Mouse (Mus musculus): ENCODE measurements around the gene 1600012H06Rik.
"Not testable (repeated sequence)": the region's sequence is repeated elsewhere in the genome, so short reads cannot be mapped to it uniquely, and the experiment has no call there.

1600012H06Rik gene

DNA sequence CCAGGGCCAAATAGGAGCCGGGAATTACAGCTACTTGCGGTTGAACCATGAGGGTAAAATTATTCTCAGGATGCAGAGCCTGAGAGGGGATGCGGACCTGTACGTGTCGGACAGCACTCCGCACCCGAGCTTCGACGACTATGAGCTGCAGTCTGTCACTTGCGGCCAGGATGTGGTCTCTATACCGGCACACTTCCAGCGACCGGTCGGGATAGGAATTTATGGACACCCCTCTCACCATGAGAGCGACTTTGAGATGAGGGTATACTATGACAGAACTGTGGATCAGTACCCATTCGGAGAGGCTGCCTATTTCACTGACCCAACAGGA, 710 bp downstream of the 1600012H06Rik start:
- DNase-seq (ENCODE audit: low read depth, low spot score): no peak

DNA sequence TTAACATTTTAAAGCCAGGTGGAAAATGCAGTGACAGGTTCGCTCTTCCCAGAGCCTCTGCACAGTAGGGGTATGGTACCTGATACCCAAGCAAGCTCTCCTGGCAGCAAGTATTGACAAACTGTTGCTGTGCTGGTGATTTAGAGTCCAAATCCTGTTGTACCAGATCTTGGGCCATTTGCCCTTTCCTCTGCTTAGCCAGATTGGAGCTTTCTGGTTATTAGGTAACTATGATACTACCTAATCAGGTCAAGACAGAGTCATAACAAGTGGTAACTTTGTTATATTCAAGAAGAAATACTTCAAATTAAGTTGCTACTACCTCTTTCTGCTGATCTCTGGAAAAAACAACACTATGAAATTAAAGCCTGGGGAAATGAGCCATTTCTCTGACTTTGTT, 1.6 kb downstream of the 1600012H06Rik start:
- no peak for DNase-seq (ENCODE audit: low read depth, low spot score)

DNA sequence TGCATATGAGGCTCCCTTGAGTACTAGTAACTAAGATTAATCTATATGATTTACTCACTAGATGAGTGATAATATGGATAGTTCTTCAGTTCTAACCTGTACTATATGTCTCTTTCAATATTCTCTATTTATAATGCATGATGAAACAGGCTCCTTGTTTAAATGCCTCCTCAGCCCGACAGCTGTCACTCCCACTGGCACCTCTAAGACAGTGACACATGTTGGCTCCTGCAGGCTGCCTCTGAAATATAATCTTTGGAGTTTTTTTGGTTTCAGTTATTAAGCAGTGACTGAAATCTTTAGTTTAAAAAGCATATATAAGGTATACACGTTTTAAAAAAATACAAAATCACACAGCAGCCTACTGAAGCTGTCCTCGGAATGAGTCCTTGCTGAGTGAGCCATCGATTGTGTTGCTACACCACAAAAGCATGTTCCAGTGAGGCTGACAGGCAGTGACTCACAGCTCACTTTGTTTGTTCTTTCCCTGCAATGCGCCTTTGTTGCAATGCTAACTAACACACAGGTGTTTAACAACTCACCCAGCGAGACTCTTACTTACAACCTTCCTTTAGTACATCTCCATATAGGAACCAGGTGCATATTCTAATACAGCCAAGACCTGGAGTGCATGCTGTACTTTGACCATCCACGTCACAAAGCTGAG, 6.3 kb downstream of the 1600012H06Rik start:
- no peak for DNase-seq (ENCODE audit: low read depth, low spot score)

DNA sequence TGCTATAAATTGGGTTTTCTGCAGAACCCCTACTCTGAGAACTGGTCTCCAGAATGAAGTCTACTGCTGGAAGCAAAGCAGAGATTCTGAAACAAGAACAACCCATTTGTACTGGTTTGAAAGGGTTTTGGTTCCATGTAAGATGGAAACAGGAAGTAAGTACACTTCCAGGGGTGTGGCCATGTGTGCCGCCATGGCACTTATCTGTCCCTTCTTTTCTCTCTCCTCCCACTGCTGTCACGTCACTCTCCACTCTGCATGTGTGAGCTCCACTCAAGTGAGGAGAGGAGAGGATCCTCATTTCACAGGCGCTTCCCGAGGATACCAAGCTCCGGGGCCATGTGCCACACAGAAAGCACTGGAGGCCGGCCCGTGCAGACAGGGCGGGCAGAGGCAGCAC, 10.5 kb downstream of the 1600012H06Rik start:
- peak; percentile 52 for DNase-seq (ENCODE audit: low read depth, low spot score)

DNA sequence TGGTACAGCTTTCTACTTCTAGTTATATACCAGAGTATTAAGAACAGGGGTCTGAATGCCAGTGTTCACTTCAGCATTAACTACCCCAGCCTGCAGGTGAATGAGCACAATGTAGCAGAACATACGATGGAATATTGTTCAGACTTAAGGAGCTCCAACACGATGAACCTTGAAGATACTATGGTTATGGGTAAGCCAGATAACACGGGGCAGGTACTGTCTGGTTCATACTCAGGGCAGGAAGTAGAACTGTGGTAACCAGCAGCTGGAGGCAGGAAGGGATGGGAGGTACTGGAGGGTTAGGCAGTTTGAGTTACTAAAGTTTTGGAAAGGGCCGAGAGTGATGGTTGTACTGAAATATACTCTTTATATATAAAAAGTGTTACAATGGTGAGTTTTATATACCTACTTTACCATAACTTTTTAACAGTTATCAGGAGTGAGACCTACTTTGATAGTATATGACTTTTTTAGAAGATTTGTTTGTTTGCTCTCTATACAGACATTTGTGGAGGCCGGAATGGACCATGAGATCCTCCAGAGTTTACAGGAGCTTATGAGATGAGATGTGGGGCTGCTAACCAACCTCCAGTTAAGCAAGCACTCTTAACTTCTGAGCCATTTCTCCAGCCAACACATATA, 15.8 kb downstream of the 1600012H06Rik start:
- no peak for DNase-seq (ENCODE audit: low read depth, low spot score)

DNA sequence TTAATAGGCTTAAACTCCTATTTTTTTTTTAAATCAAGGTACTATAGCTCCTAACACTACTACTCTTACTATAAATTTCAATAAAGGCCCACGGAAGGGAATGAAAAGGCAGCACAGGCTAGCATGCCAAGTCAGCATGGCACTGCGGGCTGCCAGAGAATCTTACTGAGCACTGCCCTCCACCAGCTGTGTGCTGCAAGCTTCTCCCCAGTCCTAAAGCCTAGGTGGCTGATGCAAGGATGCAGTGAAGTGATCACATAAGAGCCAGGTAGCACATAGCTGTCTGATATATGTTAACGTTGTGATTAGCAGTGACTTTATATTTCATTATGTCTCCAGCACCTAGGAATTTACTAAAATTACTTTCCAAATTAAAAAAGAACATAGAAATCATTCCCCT, 17.0 kb downstream of the 1600012H06Rik start:
- DNase-seq (ENCODE audit: low read depth, low spot score): no peak

DNA sequence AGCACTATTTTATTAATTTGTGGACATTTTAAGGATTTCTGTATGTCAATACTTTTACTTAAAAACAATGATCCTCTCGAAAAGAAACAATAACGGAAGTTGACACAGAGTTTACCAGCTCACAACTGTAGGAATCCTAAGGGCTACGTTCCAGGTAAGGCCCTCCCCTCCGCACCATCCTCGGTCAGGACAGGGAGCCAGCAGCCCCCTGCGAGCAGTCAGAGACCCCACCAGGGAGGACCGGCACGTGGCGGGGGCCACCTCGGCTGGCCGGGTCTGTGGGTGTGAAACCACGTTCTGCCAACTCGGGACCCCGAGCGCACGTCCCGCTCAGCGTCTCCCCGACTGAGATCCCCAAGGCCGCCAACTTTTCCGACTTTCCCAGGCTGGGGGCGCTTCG, 17.5 kb downstream of the 1600012H06Rik start:
- peak; percentile 32 for DNase-seq (ENCODE audit: low read depth, low spot score)

DNA sequence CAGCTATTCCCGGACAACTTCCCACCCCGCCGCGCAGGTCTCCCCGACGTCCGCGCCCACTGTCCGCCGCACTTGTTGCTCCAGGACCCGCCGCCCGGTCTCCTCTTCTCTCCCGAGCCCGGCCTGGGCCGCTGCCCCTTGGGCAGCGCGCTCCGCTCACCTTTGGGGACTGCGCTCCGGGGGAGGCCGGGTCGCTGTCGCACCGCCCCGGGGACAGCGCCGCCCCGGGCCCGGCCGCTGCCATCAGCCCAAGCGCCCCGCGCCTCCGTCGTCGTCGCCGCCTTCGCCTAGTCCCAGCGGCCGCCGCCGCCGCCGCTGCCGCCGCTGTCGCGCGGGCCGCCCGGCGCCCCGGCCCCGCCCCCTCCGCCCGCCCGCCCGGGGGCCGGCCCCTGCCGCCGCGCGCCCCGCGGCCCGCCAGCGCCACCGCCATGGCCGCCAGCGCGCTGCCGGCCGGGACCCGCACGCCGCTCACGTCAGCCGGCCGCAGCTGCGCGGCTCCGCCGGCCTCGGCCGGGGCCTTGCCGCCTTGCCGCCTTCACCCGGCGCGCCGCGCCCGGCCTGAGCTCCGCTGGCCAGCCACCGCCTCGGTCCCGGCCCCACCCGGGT, 18.1 kb downstream of the 1600012H06Rik start, which contains the start of gene Phf10:
Gene Phf10, minus strand, starts transcription at position 323 of the 606 bp plus-strand sequence.
- peak; percentile 18 for DNase-seq (ENCODE audit: low read depth, low spot score)

DNA sequence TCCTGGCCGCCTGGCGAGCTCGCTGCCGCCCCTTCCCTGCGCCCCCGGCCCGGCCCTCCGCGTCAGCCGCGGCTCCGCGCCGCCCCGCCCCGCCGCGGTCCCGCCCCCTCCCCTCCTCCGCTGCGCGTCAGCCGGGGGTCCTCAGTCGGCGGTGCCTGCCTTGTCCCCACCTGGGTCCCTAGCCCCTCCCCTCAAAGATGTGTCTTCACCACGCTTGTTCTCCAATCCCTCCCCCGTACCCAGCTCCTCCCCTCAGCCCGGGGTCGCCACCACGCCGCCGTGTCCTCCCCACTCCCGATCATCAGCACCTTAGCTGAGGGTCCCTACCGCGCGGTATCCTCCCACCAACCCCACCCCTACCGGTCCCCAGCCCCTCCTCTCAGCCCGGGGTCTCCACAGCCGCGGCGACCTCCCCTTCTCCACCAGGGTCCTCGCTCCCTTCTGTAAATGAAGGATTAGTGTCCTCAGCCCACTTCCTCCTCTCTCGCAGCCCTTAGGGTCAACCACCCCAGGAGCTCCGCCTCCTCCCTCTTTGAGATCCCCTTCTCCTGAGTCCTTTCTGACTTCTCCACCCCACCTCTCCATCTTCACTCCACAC, 18.7 kb downstream of the 1600012H06Rik start:
- not testable (repeated sequence) for DNase-seq (ENCODE audit: low read depth, low spot score)

DNA sequence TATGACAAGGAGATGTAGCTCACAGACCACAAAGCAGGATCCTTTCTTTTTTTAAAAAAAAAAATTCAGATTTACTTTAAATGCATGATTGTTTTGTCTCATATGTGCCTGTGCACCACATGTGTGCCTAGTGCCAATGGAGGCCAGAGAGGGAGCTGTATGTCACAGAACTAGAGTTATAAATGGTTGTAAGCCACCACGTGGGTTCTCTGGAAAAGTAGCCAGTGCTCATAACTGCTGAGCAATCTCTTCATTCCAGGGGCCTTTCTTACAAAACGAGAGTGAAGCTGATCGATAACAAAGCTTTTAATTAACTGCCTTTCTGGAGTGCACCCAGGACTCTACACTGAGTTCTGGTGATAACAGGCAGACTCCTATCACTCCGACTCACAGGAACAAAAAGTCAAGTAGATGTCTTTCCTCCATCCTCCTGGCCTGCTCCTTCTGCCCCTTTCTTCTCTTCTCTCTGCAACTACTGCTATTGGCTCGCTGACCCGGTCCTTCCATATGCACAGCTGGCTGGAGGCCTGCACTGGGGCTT, 25.5 kb downstream of the 1600012H06Rik start:
- DNase-seq (ENCODE audit: low read depth, low spot score): not testable (repeated sequence)

DNA sequence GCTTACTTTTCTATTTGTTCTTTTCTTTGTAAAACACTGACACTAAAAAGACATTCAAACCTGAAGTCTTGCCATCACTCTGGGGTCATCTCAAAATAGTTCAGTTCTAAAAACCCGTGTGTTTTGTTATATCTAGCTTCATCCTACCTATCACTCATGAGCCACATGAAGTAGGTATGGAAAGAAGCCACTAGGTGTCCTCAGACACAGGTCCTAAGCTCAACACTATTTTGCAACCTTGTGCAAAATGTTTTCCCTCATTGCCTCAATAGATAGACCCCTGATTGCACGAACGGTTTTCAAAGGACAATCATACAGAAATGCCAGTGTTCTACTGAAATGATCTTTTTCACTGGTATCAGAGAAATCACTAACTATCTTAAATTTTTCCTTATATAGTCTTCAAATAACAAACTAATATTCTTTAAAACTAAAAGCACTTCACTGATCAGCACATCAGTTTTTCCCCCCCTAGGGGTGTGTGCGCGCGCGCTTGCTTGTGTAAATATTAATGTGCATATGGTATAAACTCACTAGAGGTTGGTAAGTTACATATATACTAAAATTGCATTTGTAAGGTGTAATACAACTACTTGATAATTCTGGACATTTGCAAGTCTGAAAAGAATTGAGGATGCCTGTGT, 34.9 kb downstream of the 1600012H06Rik start:
- DNase-seq (ENCODE audit: low read depth, low spot score): not testable (repeated sequence)

DNA sequence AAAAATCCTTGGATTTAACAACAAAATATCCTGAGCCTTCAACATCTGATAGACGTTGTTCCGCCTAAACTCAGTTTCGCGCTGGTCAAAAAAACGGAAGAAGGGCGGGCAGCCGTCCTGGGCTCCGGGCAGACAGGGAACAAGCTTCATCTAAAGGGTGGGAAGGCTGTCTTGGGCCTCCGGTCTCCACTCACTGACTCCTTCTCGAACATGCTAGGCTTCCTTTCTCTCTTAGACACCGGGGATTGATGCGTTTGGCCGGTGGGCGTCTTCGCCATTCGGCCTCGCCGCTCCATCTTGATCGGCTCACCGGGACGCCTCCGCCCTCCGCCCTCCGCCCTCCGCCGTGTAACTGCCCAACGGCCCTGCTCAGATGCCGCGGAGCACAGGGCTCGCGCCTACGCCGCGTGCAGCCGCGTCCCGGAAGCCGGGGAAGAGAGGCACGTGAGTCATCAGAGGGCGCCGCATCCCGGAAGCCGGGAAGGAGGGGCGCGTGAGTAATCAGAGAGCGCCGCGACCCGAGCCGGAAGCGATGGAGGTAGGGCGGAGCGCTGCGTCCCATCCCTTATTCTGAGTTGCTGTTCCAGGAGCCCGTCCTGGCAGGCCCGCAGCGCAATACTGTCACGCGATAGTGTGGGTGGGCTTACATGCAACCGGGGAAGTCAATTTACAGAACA, 35.5 kb downstream of the 1600012H06Rik start, which contains the start of the genes 9030025P20Rik and Gm3417:
Gene 9030025P20Rik, plus strand, starts transcription at position 107 of the 677 bp plus-strand sequence.
Gene Gm3417, minus strand, starts transcription at position 429 of the 677 bp plus-strand sequence.
- not testable (repeated sequence) for DNase-seq (ENCODE audit: low read depth, low spot score)

DNA sequence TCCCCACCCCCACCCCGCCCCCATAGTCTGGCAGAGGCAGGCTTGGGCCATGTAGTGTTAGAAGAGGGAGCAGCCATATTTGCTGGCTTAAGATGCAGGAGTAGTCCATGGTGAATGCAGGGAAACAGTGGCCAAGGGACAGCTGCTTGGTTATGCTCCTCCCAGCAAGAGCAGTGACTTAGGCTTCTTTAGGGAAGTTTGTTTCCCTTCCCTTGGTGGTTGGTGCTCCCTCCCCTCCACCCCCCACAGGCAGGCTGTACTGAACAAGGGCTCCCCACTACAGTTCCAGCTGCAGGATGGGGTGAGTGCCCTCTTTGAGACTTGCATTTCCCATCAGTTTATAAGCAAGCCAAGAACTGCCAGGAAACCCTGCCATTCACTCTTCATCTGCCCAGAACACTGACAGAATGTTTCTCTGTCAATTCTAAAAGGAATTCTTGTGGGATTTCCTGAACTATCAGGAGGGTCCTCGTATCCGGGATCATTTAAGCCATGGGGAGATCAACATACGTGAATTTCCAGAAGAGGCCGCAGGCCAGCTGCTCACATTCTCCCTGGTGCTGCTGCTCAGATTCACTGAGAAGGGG, 47.2 kb downstream of the 1600012H06Rik start:
- not testable (repeated sequence) for DNase-seq (ENCODE audit: low read depth, low spot score)

DNA sequence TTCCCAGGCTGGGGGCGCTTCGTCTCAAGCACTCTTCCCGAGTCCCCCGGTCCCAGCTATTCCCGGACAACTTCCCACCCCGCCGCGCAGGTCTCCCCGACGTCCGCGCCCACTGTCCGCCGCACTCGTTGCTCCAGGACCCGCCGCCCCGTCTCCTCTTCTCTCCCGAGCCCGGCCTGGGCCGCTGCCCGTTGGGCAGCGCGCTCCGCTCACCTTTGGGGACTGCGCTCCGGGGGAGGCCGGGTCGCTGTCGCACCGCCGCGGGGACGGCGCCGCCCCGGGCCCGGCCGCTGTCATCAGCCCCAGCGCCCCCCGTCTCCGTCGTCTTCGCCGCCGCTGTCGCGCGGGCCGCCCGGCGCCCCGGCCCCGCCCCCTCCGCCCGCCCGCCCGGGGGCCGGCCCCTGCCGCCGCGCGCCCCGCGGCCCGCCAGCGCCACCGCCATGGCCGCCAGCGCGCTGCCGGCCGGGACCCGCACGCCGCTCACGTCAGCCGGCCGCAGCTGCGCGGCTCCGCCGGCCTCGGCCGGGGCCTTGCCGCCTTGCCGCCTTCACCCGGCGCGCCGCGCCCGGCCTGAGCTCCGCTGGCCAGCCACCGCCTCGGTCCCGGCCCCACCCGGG, 49.6 kb downstream of the 1600012H06Rik start:
- not testable (repeated sequence) for DNase-seq (ENCODE audit: low read depth, low spot score)

DNA sequence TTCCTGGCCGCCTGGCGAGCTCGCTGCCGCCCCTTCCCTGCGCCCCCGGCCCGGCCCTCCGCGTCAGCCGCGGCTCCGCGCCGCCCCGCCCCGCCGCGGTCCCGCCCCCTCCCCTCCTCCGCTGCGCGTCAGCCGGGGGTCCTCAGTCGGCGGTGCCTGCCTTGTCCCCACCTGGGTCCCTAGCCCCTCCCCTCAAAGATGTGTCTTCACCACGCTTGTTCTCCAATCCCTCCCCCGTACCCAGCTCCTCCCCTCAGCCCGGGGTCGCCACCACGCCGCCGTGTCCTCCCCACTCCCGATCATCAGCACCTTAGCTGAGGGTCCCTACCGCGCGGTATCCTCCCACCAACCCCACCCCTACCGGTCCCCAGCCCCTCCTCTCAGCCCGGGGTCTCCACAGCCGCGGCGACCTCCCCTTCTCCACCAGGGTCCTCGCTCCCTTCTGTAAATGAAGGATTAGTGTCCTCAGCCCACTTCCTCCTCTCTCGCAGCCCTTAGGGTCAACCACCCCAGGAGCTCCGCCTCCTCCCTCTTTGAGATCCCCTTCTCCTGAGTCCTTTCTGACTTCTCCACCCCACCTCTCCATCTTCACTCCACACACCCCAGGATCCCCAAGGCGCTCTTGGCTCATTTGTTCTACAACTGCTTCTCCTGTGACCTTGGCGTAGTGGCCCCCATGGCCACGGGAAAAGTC, 50.3 kb downstream of the 1600012H06Rik start:
- DNase-seq (ENCODE audit: low read depth, low spot score): not testable (repeated sequence)

DNA sequence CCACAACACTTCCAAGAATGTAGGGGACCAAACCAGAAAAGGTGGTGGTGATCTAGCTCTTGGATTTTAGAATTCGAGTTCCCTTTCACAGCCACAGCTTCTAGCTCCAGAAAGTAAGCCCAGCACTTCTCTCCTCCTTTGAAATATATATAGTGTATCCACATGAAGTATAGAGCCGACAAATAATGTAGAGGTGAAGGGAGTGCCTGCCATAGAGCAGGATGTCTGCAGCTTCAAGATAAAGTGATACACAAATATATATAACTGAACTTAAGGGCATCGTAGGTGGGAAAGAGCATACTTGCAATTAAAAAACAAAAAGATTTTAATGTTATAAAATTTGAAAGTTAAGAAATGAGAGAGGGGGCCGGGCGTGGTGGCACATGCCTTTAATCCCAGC, 51.2 kb downstream of the 1600012H06Rik start:
- DNase-seq (ENCODE audit: low read depth, low spot score): not testable (repeated sequence)

DNA sequence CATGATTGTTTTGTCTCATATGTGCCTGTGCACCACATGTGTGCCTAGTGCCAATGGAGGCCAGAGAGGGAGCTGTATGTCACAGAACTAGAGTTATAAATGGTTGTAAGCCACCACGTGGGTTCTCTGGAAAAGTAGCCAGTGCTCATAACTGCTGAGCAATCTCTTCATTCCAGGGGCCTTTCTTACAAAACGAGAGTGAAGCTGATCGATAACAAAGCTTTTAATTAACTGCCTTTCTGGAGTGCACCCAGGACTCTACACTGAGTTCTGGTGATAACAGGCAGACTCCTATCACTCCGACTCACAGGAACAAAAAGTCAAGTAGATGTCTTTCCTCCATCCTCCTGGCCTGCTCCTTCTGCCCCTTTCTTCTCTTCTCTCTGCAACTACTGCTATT, 57.1 kb downstream of the 1600012H06Rik start:
- DNase-seq (ENCODE audit: low read depth, low spot score): not testable (repeated sequence)

DNA sequence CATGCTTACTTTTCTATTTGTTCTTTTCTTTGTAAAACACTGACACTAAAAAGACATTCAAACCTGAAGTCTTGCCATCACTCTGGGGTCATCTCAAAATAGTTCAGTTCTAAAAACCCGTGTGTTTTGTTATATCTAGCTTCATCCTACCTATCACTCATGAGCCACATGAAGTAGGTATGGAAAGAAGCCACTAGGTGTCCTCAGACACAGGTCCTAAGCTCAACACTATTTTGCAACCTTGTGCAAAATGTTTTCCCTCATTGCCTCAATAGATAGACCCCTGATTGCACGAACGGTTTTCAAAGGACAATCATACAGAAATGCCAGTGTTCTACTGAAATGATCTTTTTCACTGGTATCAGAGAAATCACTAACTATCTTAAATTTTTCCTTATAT, 66.1 kb downstream of the 1600012H06Rik start:
- DNase-seq (ENCODE audit: low read depth, low spot score): not testable (repeated sequence)
